Mouse (Mus musculus) heart, adult 2 months (tissue): Measurements from ENCODE around the gene Jmjd4.

ENCODE experiments used
- CTCF ChIP-seq: fragments of 200-600 bp; IDR thresholded peaks from 2 replicates; pipeline ENCODE4 v1.8.1; 2022; ENCODE audit warnings: antibody characterized with exemption, mild to moderate bottlenecking, moderate library complexity
- EP300 ChIP-seq: fragments of 200-500 bp; IDR thresholded peaks from 2 replicates; pipeline ENCODE4 v1.6.1; 2011; ENCODE audit warnings: low read depth, low read length, control low read depth; ENCODE audit not compliant: insufficient read depth
- POLR2A ChIP-seq: fragments of 200-500 bp; IDR thresholded peaks from 2 replicates; pipeline ENCODE4 v1.6.1; 2011; ENCODE audit warnings: mild to moderate bottlenecking, low read depth, low read length, control low read depth; ENCODE audit not compliant: insufficient read depth

DNA sequence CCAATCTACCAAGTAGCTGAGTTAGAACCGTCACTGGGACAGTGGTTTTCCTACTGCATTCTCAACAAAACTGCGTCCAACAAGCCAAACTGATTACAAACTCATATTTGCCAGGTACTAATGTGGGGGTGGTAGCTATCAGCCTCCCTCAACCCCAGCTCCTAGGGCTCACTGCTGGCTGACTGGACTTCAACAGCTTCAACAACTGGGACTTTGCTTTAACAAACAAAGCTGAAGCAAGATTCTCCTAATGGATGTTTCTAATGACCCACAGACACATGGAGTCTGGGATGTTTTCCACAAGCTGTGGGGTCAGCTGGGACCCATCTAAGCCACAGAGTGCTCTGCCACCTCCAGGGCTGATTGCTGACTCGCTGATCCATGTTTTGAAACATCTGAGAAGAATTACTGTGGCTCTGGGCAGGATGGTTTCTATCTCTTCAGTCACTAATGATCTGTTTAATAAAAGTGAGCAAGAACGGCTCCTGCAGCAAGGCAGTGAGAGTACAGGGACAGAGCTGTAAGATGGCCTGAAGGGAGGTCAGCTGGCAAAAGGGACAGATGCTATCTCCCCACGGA, 26.7 kb upstream of the Jmjd4 start:
- TF ChIP-seq CTCF (no peak), POLR2A (no peak), EP300 (no peak)
